Mouse (Mus musculus): Measurements from ENCODE around the gene Necab2.
A peak's percentile ranks its signal among the peaks of the same experiment; 100 is the strongest.

The Necab2 gene

GRCm38 (mm10) chr8:119456045-119456444 is 9.5 kb downstream of the Necab2 start:
- no peak for DNase-seq (ENCODE audit: low spot score)

GRCm38 (mm10) chr8:119459724-119460123 is 13.2 kb downstream of the Necab2 start:
- no peak for DNase-seq (ENCODE audit: low spot score)

GRCm38 (mm10) chr8:119461356-119461755 is 14.8 kb downstream of the Necab2 start:
- no peak for DNase-seq (ENCODE audit: low spot score)

- DNase-seq (ENCODE audit: low spot score), result no peak
Observed at GRCm38 (mm10) chr8:119463709-119464108, 17.2 kb downstream of the Necab2 start.

- no peak for DNase-seq (ENCODE audit: low spot score)
Observed at GRCm38 (mm10) chr8:119466105-119466504, 19.6 kb downstream of the Necab2 start.

GRCm38 (mm10) chr8:119466794-119467193 is 20.3 kb downstream of the Necab2 start:
- DNase-seq (ENCODE audit: low spot score), result no peak

GRCm38 (mm10) chr8:119468091-119468490 is 21.6 kb downstream of the Necab2 start:
- no peak for DNase-seq (ENCODE audit: low spot score)

GRCm38 (mm10) chr8:119478684-119479083 is 32.2 kb downstream of the Necab2 start:
- DNase-seq (ENCODE audit: low spot score), result no peak

- no peak for DNase-seq (ENCODE audit: low spot score)
Observed at GRCm38 (mm10) chr8:119484145-119484896, 37.8 kb downstream of the Necab2 start.

- no peak for DNase-seq (ENCODE audit: low spot score)
Observed at GRCm38 (mm10) chr8:119487093-119487492, 40.6 kb downstream of the Necab2 start.

GRCm38 (mm10) chr8:119496848-119497247 is 50.3 kb downstream of the Necab2 start:
- DNase-seq (ENCODE audit: low spot score), result peak; percentile 22

GRCm38 (mm10) chr8:119499836-119500235 is 53.3 kb downstream of the Necab2 start:
- no peak for DNase-seq (ENCODE audit: low spot score)

- no peak for DNase-seq (ENCODE audit: low spot score)
Observed at GRCm38 (mm10) chr8:119501598-119501997, 55.1 kb downstream of the Necab2 start, which contains the start of gene Slc38a8. Gene Slc38a8, minus strand, starts transcription at chr8:119501698.

GRCm38 (mm10) chr8:119502111-119502510 is 55.6 kb downstream of the Necab2 start:
- no peak for DNase-seq (ENCODE audit: low spot score)

- DNase-seq (ENCODE audit: low spot score), result no peak
Observed at GRCm38 (mm10) chr8:119503191-119503767, 56.8 kb downstream of the Necab2 start.

GRCm38 (mm10) chr8:119505488-119505887 is 59.0 kb downstream of the Necab2 start:
- DNase-seq (ENCODE audit: low spot score), result no peak

- DNase-seq (ENCODE audit: low spot score), result no peak
Observed at GRCm38 (mm10) chr8:119506106-119506505, 59.6 kb downstream of the Necab2 start.

- no peak for DNase-seq (ENCODE audit: low spot score)
Observed at GRCm38 (mm10) chr8:119510471-119510870, 64.0 kb downstream of the Necab2 start.

- no peak for DNase-seq (ENCODE audit: low spot score)
Observed at GRCm38 (mm10) chr8:119511722-119512121, 65.2 kb downstream of the Necab2 start.

GRCm38 (mm10) chr8:119513405-119513804 is 66.9 kb downstream of the Necab2 start:
- DNase-seq (ENCODE audit: low spot score), result no peak

- DNase-seq (ENCODE audit: low spot score), result no peak
Observed at GRCm38 (mm10) chr8:119514940-119515339, 68.4 kb downstream of the Necab2 start.

- no peak for DNase-seq (ENCODE audit: low spot score)
Observed at GRCm38 (mm10) chr8:119515767-119516166, 69.2 kb downstream of the Necab2 start.

- no peak for DNase-seq (ENCODE audit: low spot score)
Observed at GRCm38 (mm10) chr8:119516674-119517073, 70.2 kb downstream of the Necab2 start.

GRCm38 (mm10) chr8:119520102-119520501 is 73.6 kb downstream of the Necab2 start:
- no peak for DNase-seq (ENCODE audit: low spot score)
